Mouse (Mus musculus): ENCODE measurements around the gene Slc35d3. TPM values are rescaled to one million over a fixed set of nuclear protein-coding genes. Genes with fewer than 3 reads are reported as not detected.
A peak's percentile ranks its signal among the peaks of the same experiment; 100 is the strongest.

Slc35d3 gene
- polyA plus RNA-seq, 1 experiment from 2014 or later = 1.0 TPM

DNA sequence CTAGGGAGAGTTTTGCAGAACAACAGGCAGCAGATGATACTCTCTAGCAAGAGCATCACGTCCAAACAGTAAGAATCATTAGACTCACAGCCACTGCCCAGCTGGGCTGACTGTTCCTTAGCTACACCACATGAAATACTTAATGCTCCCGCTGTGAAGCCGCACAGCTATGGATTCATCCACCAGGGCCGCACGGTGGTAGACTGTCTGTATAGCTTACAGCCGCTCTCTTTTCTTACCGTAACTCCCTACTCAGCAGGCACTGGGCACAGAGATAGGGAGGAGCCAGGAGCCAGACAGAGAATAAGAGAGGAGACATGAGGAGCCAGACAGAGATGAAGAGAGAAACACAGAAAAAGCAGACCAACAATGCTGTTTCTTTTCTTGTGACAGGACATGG lies 25.4 kb upstream of the Slc35d3 start:
- Histone ChIP-seq H3K4me1 (no peaks in the 10 kb centered on the region), H3K9me3 (replicated peaks) (no peaks in the 10 kb centered on the region), H3K27me3 (no peaks in the 10 kb centered on the region), H3K36me3 (no peaks in the 10 kb centered on the region), H3K4me3 (replicated peaks) (no peak overlapping the region), H3K27ac (replicated peaks) (no peak overlapping the region), H3K9ac (no peak overlapping the region), H3K4me2 (replicated peaks) (no peak overlapping the region)
- 65% methylated on average over 7 of the region's 7 CpGs for WGBS
- no peak for ATAC-seq (ENCODE audit: insufficient number of reproducible peaks, low FRiP score, low TSS enrichment, low read depth)

DNA sequence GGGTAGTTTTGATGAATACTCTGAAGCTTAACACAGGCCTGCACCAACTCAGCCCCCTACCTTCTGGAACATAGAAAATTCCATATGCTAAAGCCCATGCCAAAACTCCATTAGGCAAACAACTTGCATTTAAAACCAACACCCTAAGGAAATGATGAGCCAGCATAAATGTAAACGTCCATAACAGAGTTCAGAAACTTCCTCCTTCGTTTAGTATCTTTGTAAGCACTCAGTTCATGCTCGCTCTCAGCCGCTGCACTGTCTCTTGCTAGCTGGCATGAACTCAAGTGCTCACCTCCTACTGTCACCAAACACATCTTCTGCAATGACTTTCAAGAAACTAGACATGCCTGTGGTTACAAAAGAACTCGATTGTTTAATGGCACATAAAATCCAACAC lies 24.1 kb upstream of the Slc35d3 start:
- WGBS = 63% methylated on average over 5 of the region's 5 CpGs
- Histone ChIP-seq H3K36me3 (no peaks in the 10 kb centered on the region), H3K4me3 (replicated peaks) (no peak overlapping the region), H3K4me2 (replicated peaks) (no peak overlapping the region), H3K4me1 (no peaks in the 10 kb centered on the region), H3K9ac (no peak overlapping the region), H3K27me3 (no peaks in the 10 kb centered on the region), H3K27ac (replicated peaks) (no peak overlapping the region), H3K9me3 (replicated peaks) (no peaks in the 10 kb centered on the region)
- ATAC-seq (ENCODE audit: insufficient number of reproducible peaks, low FRiP score, low TSS enrichment, low read depth) = no peak

DNA sequence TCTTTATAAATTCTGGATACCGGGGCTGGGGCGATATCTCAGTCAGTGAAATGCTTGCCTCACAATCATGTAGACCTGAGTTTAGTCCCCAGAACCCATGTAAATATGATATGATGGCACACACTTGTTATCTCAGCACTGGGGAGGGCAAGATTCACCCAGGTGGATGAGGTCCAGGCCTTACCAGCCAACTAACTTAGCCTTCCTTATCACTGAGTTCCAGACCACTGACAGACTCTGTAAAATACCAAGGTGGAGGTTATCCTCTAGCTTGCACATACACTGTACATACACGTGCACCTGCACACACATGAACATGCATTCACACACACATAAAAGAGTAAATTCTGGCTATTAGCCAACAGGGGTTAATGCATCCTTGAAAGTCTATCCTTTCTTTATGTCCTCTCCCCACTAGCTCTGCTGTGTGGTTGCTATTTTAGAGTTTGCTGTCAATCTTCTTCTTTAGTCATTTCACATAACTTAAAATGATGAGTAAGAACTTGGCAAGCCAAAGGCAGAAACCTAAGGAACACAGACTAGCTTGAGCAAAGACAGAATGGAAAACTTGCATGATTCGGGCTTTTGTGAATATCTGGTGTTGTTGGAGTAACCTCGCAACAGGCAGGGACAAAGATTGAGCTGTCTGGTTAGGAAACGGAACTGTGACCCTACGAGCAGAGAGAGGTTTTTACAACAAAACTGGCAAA lies 4.5 kb upstream of the Slc35d3 start:
- Histone ChIP-seq H3K9me3 (replicated peaks) (no peaks in the 10 kb centered on the region), H3K27ac (replicated peaks) (no peak overlapping the region), H3K4me1 (peaks cover 12% of the 10 kb centered on the region), H3K4me3 (replicated peaks) (no peak overlapping the region), H3K27me3 (peaks cover 23% of the 10 kb centered on the region), H3K9ac (no peak overlapping the region), H3K36me3 (no peaks in the 10 kb centered on the region), H3K4me2 (replicated peaks) (no peak overlapping the region)
- no peak for ATAC-seq (ENCODE audit: insufficient number of reproducible peaks, low FRiP score, low TSS enrichment, low read depth)
- 84% methylated on average over 7 of the region's 7 CpGs for WGBS

DNA sequence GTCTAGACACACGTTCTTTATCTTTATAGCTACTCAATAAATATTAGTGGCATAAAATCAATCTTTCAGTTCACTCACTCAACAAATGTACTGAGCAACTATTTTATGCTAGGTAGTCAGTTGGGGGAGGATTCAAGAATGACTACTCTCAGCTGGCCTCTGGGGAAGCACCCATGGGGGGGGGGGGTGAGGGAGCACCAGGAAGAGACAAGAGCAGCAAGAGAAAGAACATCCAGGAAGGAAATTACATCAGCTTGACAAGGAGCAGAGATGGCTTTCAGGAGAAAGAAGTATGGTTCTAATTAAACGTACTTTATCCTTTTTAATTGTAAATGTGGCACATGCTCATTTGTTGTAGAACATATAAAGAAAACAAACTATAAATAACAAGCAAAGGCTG lies 2.4 kb upstream of the Slc35d3 start:
- 55% methylated on average over 2 of the region's 2 CpGs for WGBS
- Histone ChIP-seq H3K4me2 (replicated peaks) (no peak overlapping the region), H3K36me3 (no peaks in the 10 kb centered on the region), H3K9ac (no peak overlapping the region), H3K27me3 (peaks cover 44% of the 10 kb centered on the region), H3K9me3 (replicated peaks) (no peaks in the 10 kb centered on the region), H3K4me3 (replicated peaks) (no peak overlapping the region), H3K4me1 (peaks cover 30% of the 10 kb centered on the region), H3K27ac (replicated peaks) (no peak overlapping the region)
- ATAC-seq (ENCODE audit: insufficient number of reproducible peaks, low FRiP score, low TSS enrichment, low read depth) = no peak

DNA sequence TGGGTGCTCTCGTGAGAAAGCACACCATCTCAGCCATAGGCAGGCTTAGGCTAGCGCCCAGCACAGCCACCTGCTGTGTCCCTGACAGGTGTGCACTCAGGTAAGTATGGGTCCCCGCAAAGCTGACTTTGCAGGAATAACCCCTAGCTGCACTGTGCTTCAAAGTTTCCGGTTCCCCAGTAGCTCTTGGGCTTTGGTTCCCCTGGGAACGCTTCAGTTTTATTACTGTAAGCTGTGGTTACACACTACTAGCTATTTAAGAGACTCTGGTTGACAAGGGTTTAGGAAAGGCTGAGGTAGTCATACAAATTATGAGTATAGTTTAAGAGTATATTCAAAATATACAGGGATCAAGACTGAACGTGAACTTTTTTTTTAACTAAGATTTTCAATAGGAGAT lies 1.5 kb upstream of the Slc35d3 start:
- WGBS = 25% methylated on average over 6 of the region's 6 CpGs
- Histone ChIP-seq H3K27ac (replicated peaks) (no peak overlapping the region), H3K4me3 (replicated peaks) (no peak overlapping the region), H3K4me1 (peaks cover 30% of the 10 kb centered on the region), H3K9me3 (replicated peaks) (no peaks in the 10 kb centered on the region), H3K27me3 (peaks cover 49% of the 10 kb centered on the region), H3K36me3 (no peaks in the 10 kb centered on the region), H3K9ac (no peak overlapping the region), H3K4me2 (replicated peaks) (no peak overlapping the region)
- no peak for ATAC-seq (ENCODE audit: insufficient number of reproducible peaks, low FRiP score, low TSS enrichment, low read depth)

DNA sequence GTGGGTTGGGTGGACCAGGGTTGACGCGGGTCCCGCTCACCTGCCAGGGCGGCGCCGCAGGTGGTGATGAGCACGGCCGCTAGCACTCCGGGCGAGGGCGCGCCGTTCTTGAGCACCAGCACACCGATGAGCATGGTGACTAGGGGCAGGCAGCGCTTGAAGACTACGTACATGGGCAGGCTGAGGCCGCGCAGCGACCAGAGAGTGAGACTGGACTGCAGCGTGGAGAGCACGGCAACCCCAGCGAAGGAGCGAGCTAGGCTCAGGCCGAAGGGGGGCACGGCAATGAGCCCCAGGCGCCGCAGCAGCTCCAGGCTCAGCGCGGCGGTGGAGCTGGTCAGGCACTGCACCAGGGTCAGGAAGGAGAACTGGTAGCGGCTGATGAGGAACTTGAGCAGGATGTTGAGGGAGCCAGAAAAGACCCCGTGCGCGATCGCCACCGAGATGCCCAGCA lies 688 bp downstream of the Slc35d3 start:
- WGBS = under 1% methylated on average over 36 of the region's 36 CpGs

DNA sequence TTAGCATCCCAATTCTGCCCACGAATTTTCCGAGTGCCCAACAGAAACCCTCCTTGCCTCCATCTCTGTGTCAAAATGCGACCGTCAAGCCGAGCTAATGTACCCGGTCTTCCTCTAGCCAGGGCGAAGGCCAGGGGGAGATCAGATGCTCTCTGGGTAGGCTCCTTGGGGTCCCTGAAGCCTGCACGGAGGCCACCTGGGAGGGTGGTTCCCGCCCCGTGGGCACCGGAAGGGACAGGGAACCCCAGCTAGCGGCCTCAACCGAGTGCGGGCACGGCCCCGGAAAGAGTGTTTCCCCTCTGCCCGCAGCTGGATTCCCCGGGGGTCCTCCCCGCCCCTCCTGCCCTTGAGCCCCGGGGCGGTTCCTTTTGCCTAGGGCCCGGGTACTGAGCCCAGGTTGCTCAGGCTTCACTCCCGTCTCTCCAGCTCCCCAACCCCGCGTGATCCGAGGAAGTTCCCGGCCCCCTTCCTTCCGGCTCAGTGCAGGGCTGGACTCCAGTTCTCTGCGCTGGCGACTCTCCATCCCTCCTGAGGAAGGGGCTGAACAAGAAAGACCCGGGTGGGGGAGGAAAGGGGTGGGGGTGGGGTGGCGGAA lies 1.4 kb downstream of the Slc35d3 start:
- peak; percentile 39; the same call in 1 of the 2 replicates for ATAC-seq (ENCODE audit: insufficient number of reproducible peaks, low FRiP score, low TSS enrichment, low read depth)
- Histone ChIP-seq H3K4me1 (peaks cover 30% of the 10 kb centered on the region), H3K4me2 (replicated peaks) (peak overlapping the region; percentile 100), H3K9me3 (replicated peaks) (no peaks in the 10 kb centered on the region), H3K36me3 (no peaks in the 10 kb centered on the region), H3K4me3 (replicated peaks) (peak overlapping the region; percentile 56), H3K27me3 (peaks cover 49% of the 10 kb centered on the region), H3K9ac (0 out of 2 replicates have a peak overlapping the region, but pooled peaks have one; percentile 10), H3K27ac (replicated peaks) (no peak overlapping the region)
- 0% methylated on average over 32 of the region's 32 CpGs for WGBS

More for the DNA sequence above, 688 bp downstream of the Slc35d3 start:
- H3K9ac ChIP-seq = peak overlapping the region; percentile 35
- peaks cover 30% of the 10 kb centered on the region for H3K4me1 ChIP-seq
- H3K36me3 ChIP-seq = no peaks in the 10 kb centered on the region
- no peak overlapping the region for H3K27ac ChIP-seq (replicated peaks)
- H3K9me3 ChIP-seq (replicated peaks) = no peaks in the 10 kb centered on the region
- H3K27me3 ChIP-seq = peaks cover 49% of the 10 kb centered on the region
- peak; percentile 66; the same call in 1 of the 2 replicates for ATAC-seq (ENCODE audit: insufficient number of reproducible peaks, low FRiP score, low TSS enrichment, low read depth)
- H3K4me2 ChIP-seq (replicated peaks) = peak overlapping the region; percentile 100
- H3K4me3 ChIP-seq (replicated peaks) = peak overlapping the region; percentile 56

DNA sequence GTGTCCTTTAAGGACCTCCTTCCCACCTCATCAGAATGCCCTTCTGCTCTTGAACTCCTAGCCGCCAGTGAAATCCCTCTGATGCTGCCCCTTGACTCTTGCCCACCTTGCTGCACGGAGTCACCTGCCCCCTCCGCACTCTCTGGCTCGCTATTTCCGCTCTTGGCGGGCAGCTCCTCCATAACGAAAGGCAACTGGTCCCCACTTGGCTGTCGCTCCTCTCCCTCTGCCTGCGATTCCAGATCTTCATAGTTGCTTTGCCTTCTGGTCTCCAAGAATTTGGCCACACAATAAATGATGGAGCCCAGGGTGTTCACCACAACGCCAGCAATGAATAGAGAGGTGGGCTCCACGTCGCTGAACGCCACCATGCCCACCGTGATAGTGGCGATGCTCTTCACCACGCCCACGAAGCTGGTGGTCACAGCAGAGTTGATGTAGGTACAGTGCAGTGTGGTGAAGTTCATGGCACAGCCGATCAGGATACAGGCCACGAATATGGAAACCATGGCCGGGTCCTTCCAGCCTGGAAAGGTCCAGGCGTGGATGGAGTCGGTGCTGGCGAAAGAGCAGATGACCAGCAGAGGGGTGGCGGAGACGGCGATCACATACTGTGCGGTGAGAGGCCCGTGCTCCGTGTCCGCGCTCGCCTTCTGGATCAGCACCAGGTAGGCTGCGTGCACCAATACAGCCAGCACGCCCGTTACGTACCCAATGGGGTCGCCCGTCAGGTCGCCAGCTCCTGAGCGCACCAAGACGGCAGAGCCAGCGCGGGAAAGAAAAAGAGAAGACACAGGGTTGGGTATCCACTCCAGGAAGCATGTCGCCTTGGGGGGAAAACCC lies 2.1 kb downstream of the Slc35d3 start:
- ATAC-seq (ENCODE audit: insufficient number of reproducible peaks, low FRiP score, low TSS enrichment, low read depth) = no peak

DNA sequence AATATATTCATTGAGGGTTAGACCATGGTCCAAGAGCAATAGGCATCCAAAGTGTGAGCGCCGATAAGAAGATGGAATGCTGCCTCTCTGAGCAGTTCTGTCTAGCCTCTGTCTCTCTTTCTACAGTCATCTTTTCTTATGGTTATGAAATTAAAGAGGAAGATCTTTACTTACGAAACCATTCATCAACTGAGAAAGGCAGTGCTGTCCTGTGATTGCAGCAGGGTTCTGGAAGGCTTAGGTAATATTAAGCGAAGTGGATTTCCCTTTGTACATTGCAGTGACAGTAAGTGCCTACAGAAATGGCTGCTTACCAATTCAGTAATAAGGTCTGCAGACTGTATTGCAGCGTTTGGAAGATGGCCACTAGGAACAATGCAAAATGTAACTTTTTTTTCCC lies 11.4 kb downstream of the Slc35d3 start:
- H3K36me3 ChIP-seq = no peaks in the 10 kb centered on the region

More for the DNA sequence above, 2.1 kb downstream of the Slc35d3 start:
- Histone ChIP-seq H3K4me1 (peaks cover 30% of the 10 kb centered on the region), H3K4me2 (replicated peaks) (peak overlapping the region; percentile 100), H3K27ac (replicated peaks) (no peak overlapping the region), H3K9ac (no peak overlapping the region), H3K4me3 (replicated peaks) (peak overlapping the region; percentile 56), H3K27me3 (peaks cover 49% of the 10 kb centered on the region), H3K9me3 (replicated peaks) (no peaks in the 10 kb centered on the region), H3K36me3 (no peaks in the 10 kb centered on the region)
- WGBS = 5% methylated on average over 44 of the region's 44 CpGs

DNA sequence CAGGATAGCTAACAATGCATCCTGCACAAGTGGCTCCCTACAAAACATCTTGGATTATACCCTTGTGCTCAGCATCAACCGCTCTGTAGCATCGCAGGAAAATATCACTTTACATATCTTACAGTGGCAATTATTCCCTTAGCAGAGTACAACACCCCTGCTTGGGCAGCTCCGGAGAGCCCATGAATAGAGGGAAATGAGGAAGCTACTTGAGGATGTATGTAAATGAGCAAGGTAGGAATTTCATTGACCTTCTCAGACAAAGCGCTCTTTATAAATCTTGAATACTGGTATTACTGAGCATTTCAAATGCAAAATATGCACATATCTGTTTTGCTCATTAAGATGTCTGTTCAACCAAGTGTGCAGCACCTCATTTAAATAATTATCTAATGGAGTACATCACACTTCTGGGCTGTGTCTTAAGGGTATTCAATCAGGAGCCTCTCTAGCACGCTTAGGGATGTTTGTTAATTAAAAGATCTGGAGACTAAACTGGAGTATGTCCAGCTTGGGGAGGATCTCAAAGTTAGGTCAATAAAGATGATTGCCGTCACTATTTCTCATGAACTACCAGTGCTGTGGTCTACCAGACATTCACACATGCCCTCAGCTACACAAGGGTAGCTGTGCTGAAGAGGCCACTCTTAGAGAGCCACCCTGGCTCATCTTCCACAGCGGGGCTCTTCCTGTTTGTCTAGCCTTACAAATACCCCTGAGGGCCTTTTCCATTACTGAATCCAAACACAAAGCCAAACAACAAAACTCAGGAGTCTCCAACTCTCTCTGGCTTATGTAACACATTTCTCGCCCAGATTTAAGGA lies 15.2 kb downstream of the Slc35d3 start:
- H3K4me1 ChIP-seq = no peaks in the 10 kb centered on the region
- ATAC-seq (ENCODE audit: insufficient number of reproducible peaks, low FRiP score, low TSS enrichment, low read depth) = no peak
- no peak overlapping the region for H3K4me2 ChIP-seq (replicated peaks)
- H3K27ac ChIP-seq (replicated peaks) = no peak overlapping the region
- H3K4me3 ChIP-seq (replicated peaks) = no peak overlapping the region
- H3K36me3 ChIP-seq = no peaks in the 10 kb centered on the region
- no peak overlapping the region for H3K9ac ChIP-seq
- 63% methylated on average over 8 of the region's 8 CpGs for WGBS
- no peaks in the 10 kb centered on the region for H3K9me3 ChIP-seq (replicated peaks)
- H3K27me3 ChIP-seq = no peaks in the 10 kb centered on the region

More for the DNA sequence above, 11.4 kb downstream of the Slc35d3 start:
- H3K27ac ChIP-seq (replicated peaks) = no peak overlapping the region
- H3K4me1 ChIP-seq = no peaks in the 10 kb centered on the region
- 87% methylated on average over 5 of the region's 5 CpGs for WGBS
- no peaks in the 10 kb centered on the region for H3K27me3 ChIP-seq
- H3K9ac ChIP-seq = no peak overlapping the region
- no peak overlapping the region for H3K4me3 ChIP-seq (replicated peaks)
- H3K4me2 ChIP-seq (replicated peaks) = no peak overlapping the region
- ATAC-seq (ENCODE audit: insufficient number of reproducible peaks, low FRiP score, low TSS enrichment, low read depth) = no peak
- H3K9me3 ChIP-seq (replicated peaks) = no peaks in the 10 kb centered on the region
